Mouse (Mus musculus): ENCODE data around the gene Gm17482. TPM values are rescaled to one million over a fixed set of nuclear protein-coding genes. Genes with fewer than 3 reads are reported as not detected.

Gm17482 gene
- polyA plus RNA-seq, 1 experiment, result not detected

- Histone ChIP-seq H3K27ac (replicated peaks; ENCODE audit: low read depth, low read length) (no peak overlapping the region), H3K4me1 (ENCODE audit: control insufficient read depth, insufficient read depth, insufficient read length, low read length) (no peaks in the 10 kb centered on the region; the same call in 1 of the 2 replicates), H3K4me3 (ENCODE audit: insufficient read depth, low read depth, low read length) (no peak overlapping the region)
Observed at GRCm38 (mm10) chr6:115293877-115294276, 66.7 kb downstream of the Gm17482 start.

GRCm38 (mm10) chr6:115307134-115307533, 80.0 kb downstream of the Gm17482 start:
- Histone ChIP-seq H3K4me1 (ENCODE audit: control insufficient read depth, insufficient read depth, insufficient read length, low read length) (peaks cover 2% of the 10 kb centered on the region; the same call in 1 of the 2 replicates), H3K27ac (replicated peaks; ENCODE audit: low read depth, low read length) (no peak overlapping the region), H3K4me3 (ENCODE audit: insufficient read depth, low read depth, low read length) (no peak overlapping the region)

Other genes with a start within 250 kb of the Gm17482 start
- gene Tamm41, start 189.5 kb upstream of the Gm17482 start, polyA plus RNA-seq (2012; ENCODE audit: insufficient read depth, insufficient read length, missing spikeins), result 18.2 and 22.6 TPM in 2 replicates
- 3.9 and 8.1 TPM in 2 replicates for gene Syn2, start 92.4 kb upstream of the Gm17482 start, polyA plus RNA-seq (2012; ENCODE audit: insufficient read depth, insufficient read length, missing spikeins)
- 11.1 and 36.6 TPM in 2 replicates for gene Timp4, start 24.9 kb downstream of the Gm17482 start, polyA plus RNA-seq (2012; ENCODE audit: insufficient read depth, insufficient read length, missing spikeins)
- 257 and 391 TPM in 2 replicates for gene Pparg, start 133.6 kb downstream of the Gm17482 start, polyA plus RNA-seq (2012; ENCODE audit: insufficient read depth, insufficient read length, missing spikeins)